Mouse (Mus musculus) B cell, adult 62 days (primary cell): ENCODE results near the gene Gmfb. TPM values are rescaled to one million over a fixed set of nuclear protein-coding genes. Genes with fewer than 3 reads are reported as not detected.

Source experiments
- total RNA-seq: library from RNA; stranded (reverse); gene quantifications from 4 replicates; pipeline ENCODE4 v1.2.4, GENCODE M21; 2023

Gene Gmfb
- total RNA-seq = 140 to 146 TPM (median 142 TPM) in 4 replicates

DNA sequence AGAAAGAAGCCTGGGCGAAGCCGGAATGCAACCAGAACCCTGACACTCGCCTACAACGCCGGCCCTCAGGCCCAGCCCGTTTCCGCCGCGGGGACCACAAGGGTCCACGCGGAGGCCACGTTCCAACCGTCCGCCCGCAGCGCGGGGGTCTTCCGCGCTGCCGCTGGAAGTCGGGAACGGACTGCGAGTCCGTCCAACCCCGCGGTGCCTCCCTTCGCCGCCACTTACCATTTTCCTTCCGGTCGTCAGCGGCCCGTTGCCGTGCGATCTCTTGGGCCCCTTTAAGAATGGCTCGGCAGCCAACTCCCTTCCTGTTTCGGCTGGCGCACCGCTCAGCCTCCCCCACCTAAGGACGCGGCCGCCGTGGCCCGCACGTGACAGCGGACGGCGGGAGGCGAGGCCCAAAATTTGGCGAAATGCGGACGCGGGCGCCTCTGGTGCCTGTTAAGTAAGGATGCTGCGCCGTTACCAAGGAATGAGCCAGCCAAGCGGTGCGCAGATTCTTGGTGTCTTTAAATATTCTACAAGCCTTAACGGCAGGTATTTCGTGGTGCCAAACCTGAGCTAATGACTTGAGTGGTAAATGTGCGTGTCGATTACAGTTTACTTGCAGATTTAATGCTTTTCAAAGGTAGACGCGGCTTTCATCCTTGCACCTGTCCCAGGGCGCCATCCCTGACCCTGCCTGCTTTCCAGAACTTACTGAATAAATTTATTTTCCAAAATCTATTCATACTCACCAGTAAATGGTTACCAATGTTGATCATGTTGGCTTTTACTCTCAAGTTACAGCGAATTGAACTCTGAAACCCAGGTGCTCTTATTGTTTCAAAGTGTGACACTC is at the start of gene Gmfb:
Gmfb (minus strand) TSS at position 370 of the 844 bp plus-strand sequence.

DNA sequence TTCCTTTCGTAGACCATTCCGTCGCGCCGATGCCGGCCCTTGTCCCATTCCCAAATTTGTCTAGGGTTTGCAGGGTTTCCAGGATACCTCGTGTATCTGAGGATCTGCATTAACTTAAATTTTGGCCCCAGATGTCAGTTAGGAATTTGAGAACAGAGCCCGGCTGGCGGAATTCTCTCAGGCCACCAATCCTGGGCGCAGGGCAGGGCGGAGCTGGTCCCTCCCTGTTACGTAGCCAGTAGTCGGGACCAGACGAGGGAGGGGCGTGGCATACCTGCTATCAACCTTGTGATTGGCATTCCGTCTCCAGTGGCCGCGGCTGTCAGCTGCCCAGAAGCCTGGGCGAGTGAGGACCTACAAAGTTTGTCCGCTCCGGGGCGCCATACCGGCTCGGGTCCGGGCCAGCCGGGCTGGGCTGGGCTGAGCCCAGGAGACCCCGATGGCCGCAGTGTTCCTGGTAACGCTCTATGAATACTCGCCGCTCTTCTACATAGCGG is 9.8 kb upstream of the Gmfb start, which contains the start of gene Cgrrf1:
Cgrrf1 (plus strand) TSS at position 289 of the 497 bp plus-strand sequence.

DNA sequence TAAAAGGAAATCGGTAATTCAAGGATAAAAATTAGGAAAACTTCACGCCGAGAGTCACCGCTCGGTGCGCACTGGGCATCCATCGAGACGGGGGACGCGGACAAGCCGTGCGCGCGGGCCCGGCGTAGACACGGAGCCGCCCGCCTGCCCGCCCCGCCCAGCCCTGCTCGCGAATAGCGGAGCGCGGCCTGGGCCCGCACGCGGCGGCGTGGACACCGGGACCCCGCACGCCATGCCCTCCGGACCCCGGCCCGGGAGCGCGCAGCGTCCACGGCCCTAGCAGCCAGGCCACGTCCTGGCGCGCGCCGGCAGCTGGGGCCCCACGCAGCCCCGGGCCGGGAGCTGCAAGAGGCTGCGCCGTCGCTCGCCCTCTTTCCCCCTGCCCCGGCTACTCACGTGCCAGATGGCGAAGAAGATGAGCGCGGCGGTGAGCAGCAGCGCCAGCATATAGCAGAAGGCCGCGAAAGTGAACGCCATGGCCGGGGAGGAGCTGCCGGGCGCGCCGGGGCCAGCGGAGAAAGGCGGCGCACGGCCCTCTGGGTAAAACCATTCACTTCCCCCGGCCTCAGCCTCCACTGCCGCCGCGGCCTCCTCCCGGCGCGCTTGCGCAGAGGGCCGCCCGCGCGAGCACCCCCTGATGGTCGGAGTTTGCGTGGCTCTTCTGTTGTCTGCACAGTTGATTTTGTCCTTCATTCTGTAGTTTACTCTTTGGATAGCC is 34.1 kb downstream of the Gmfb start, which contains the start of gene Cnih1:
Cnih1 (minus strand) TSS at position 625 of the 718 bp plus-strand sequence.

DNA sequence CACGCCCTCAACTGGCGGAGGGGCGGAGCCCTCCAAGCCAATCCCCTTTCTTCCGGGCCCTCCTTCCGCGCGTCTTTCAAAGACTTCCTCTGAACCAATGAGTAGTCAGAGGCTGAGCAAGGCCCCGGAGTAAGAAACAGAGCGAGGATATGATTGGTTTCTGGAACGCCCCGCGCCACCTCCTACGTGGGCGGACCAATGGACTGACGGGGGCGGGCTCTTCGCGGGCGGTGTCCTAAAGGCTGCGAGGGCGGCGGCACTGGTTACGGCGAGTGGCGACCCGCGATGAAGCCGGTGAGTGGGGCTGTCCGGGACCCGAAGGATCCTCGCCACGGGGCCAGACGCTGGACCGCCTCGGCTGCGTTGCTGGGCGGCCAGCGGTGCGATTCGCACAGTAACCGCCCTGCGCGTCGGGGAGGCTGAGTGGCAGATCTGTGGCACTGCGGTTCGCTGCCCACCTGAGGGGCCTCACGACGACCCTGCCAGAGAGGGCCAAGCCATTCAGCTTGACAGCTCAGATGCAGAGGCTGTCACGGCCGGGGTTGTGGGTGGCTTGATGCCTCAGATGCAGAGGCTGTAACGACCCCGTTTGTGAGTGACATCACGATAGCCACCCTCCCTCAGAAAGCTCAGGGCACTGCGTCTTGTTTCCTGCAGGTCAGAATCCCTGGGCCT is 61.5 kb downstream of the Gmfb start, which contains the start of gene Cdkn3:
Cdkn3 (plus strand) TSS at position 187 of the 675 bp plus-strand sequence.

Other genes with a start within 250 kb of the Gmfb start
- gene Cdkn3, start 61.7 kb downstream of the Gmfb start, total RNA-seq = 0.30 to 2.7 TPM (median 1.2 TPM) in 4 replicates
- 22.6 to 28.5 TPM (median 25.8 TPM) in 4 replicates for gene Cnih1, start 33.8 kb downstream of the Gmfb start, total RNA-seq
- gene Cgrrf1, start 9.9 kb upstream of the Gmfb start, total RNA-seq = 25.5 to 28.8 TPM (median 26.1 TPM) in 4 replicates
- gene Samd4, start 60.6 kb upstream of the Gmfb start, total RNA-seq = 0.13 to 1.3 TPM (median 0.78 TPM) in 4 replicates